Mouse (Mus musculus) right cerebral cortex, adult 18-20 months (tissue): ENCODE data around the gene Edn2.

Experiments
- DNase-seq: peaks from one replicate; pipeline ENCODE4 v3.0.0; 2022; ENCODE audit warnings: mixed read lengths

Edn2 gene

GRCm38 (mm10) chr4:120206471-120206891, 45.5 kb downstream of the Edn2 start:
- DNase-seq = no peak

GRCm38 (mm10) chr4:120212080-120212479, 51.1 kb downstream of the Edn2 start:
- DNase-seq = no peak

GRCm38 (mm10) chr4:120212812-120213211, 51.8 kb downstream of the Edn2 start:
- no peak for DNase-seq

- peak; percentile 55 for DNase-seq
Measured at GRCm38 (mm10) chr4:120215915-120216591, 55.0 kb downstream of the Edn2 start.

GRCm38 (mm10) chr4:120216883-120217282, 55.9 kb downstream of the Edn2 start:
- DNase-seq = no peak
